Mouse (Mus musculus) heart, embryonic 13.5 days (tissue): ENCODE data around the gene Rgs9bp. TPM values are rescaled to one million over a fixed set of nuclear protein-coding genes. Genes with fewer than 3 reads are reported as not detected.

Experiments used
- ATAC-seq: fragments of 200-750 bp; cut with Nextera tagmentation; 2 replicates; pipeline ENCODE4 v1.8.0; 2017; ENCODE audit warnings: moderate TSS enrichment; ENCODE audit not compliant: insufficient number of reproducible peaks, low FRiP score, low TSS enrichment; ENCODE audit errors: extremely low read depth
- H3K27ac ChIP-seq: fragments of 300-500 bp; sonication (generic); replicated peaks from 2 replicates; pipeline ENCODE4 v1.5.1; 2015; ENCODE audit warnings: moderate library complexity, mild to moderate bottlenecking, inconsistent platforms
- H3K27me3 ChIP-seq: fragments of 300-500 bp; sonication (generic); replicated peaks from 2 replicates; pipeline ENCODE4 v1.6.1; 2015; ENCODE audit warnings: mild to moderate bottlenecking, inconsistent platforms
- H3K36me3 ChIP-seq: fragments of 300-500 bp; sonication (generic); 2 replicates; pipeline ENCODE4 v1.6.1; 2015; ENCODE audit warnings: mild to moderate bottlenecking, inconsistent platforms
- H3K4me1 ChIP-seq: fragments of 300-500 bp; sonication (generic); 2 replicates; pipeline ENCODE4 v1.6.1; 2015; ENCODE audit warnings: inconsistent platforms
- H3K4me2 ChIP-seq: fragments of 300-500 bp; sonication (generic); 2 replicates; pipeline ENCODE4 v1.6.1; 2015; ENCODE audit warnings: inconsistent platforms, mild to moderate bottlenecking, moderate library complexity
- H3K4me3 ChIP-seq: fragments of 300-500 bp; sonication (generic); 2 replicates; pipeline ENCODE4 v1.5.1; 2015; ENCODE audit warnings: moderate library complexity, mild to moderate bottlenecking, inconsistent platforms
- H3K9ac ChIP-seq: fragments of 300-500 bp; sonication (generic); 2 replicates; pipeline ENCODE4 v1.6.1; 2015; ENCODE audit warnings: inconsistent platforms, mild to moderate bottlenecking, moderate library complexity
- H3K9me3 ChIP-seq: fragments of 300-500 bp; sonication (generic); 2 replicates; pipeline ENCODE4 v1.6.1; 2016; ENCODE audit warnings: inconsistent platforms
- WGBS: fragments of 180-500 bp; shearing (Covaris S2); methylation state at CpG from one replicate; pipeline ENCODE4 v1.1.7; 2015; ENCODE audit warnings: mixed read lengths; 5-methylcytosine and 5-hydroxymethylcytosine counted together
- polyA plus RNA-seq: library from polyadenylated mRNA; unstranded; fragments of >200 nt; fragmentation: Nextera tagmentation; extraction: Ambion mirVana; gene quantifications from 2 replicates; pipeline ENCODE4 v1.2.1, GENCODE M21; 2015

Rgs9bp gene
- polyA plus RNA-seq, 1 experiment from 2014 or later, result 0.49 TPM

- H3K9ac ChIP-seq, result no peak overlapping the region
- ATAC-seq, result no peak
- peaks cover 81% of the 10 kb centered on the region for H3K36me3 ChIP-seq
- H3K4me2 ChIP-seq, result no peak overlapping the region
- no peak overlapping the region for H3K27ac ChIP-seq
- H3K9me3 ChIP-seq, result no peaks in the 10 kb centered on the region
- no peak overlapping the region for H3K4me3 ChIP-seq
- H3K27me3 ChIP-seq, result no peaks in the 10 kb centered on the region
- WGBS, result 84% methylated on average over 9 of the region's 9 CpGs
- H3K4me1 ChIP-seq, result 0 out of 2 replicates have a peak, but pooled peaks cover 3% of the 10 kb centered on the region
These were observed 14.1 kb upstream of the Rgs9bp start for GRCm38 (mm10) chr7:35599492-35599891.

GRCm38 (mm10) chr7:35594311-35594710 lies 8.9 kb upstream of the Rgs9bp start:
- H3K4me2 ChIP-seq, result no peak overlapping the region
- no peaks in the 10 kb centered on the region for H3K27me3 ChIP-seq
- no peak for ATAC-seq
- no peaks in the 10 kb centered on the region for H3K9me3 ChIP-seq
- peaks cover 72% of the 10 kb centered on the region for H3K36me3 ChIP-seq
- H3K4me3 ChIP-seq, result no peak overlapping the region
- 85% methylated on average over 5 of the region's 5 CpGs for WGBS
- H3K9ac ChIP-seq, result no peak overlapping the region
- H3K4me1 ChIP-seq, result 0 out of 2 replicates have a peak, but pooled peaks cover 3% of the 10 kb centered on the region
- no peak overlapping the region for H3K27ac ChIP-seq

- Histone ChIP-seq H3K27ac (no peak overlapping the region), H3K9me3 (no peaks in the 10 kb centered on the region), H3K4me3 (no peak overlapping the region), H3K4me1 (peaks cover 16% of the 10 kb centered on the region), H3K9ac (no peak overlapping the region), H3K36me3 (peaks cover 46% of the 10 kb centered on the region), H3K4me2 (no peak overlapping the region), H3K27me3 (no peaks in the 10 kb centered on the region)
- WGBS, result 85% methylated on average over 10 of the region's 10 CpGs
- ATAC-seq, result no peak
These were observed 5.4 kb upstream of the Rgs9bp start for GRCm38 (mm10) chr7:35590731-35591191.

DNA sequence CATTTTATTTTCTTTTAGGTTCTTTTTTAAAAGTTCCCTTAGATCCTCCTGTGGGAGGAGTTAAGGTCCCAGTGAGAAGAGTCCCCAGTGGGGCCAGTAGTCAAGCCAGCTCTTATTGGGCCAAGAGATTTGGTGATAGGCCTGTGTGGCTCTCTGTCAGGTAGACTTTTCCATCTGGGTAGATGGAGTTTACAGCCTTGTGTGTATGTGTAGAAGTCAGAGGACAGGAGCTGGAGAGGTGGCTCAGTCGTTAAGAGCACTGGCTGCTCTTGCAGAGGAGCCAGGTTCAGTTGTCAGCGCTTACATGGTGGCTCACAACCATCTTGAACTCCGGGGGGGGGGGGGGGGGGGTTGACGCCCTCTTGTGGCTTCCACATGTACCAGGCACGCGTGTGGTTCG lies 4.1 kb upstream of the Rgs9bp start:
- WGBS, result 74% methylated on average over 7 of the region's 7 CpGs
- no peak overlapping the region for H3K4me2 ChIP-seq
- peaks cover 34% of the 10 kb centered on the region for H3K36me3 ChIP-seq
- H3K9me3 ChIP-seq, result no peaks in the 10 kb centered on the region
- ATAC-seq, result no peak
- H3K27me3 ChIP-seq, result peaks cover 7% of the 10 kb centered on the region
- no peak overlapping the region for H3K4me3 ChIP-seq
- H3K27ac ChIP-seq, result no peak overlapping the region
- no peak overlapping the region for H3K9ac ChIP-seq
- peaks cover 21% of the 10 kb centered on the region for H3K4me1 ChIP-seq

DNA sequence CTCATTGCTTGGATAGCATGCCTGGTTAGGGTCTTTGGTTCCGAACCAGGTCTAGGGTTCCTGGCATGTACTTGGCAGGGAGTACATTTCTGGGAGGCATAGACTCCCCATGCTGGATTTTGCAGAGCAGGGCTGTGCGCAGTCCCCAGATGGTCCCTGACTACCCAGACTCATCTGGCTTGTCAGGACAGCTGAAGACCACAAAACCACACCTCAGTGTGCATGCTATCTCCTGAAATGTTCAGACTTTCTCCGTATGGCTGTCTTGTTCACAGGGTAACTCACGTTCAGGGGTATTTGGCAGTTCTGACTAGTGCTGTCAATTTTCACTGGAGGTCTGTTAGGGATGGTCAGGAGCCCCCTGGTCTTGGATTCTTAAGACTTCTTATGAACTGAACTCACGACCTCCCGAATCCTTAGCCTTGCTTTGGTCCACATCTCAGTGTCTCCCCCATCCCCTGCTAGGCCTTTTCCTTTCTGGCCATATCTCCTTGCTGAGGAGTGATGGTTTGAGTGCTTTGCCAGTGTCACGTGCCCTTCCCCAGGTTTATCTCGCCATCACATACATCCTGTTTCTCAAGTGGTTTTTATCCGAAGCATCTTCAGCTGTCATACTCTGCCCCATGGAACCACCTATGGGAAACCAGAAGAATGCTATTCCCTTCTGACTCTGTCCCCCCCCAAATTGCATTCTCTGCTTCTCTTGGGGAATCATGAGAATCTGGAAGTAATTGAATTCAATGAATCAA lies 3.5 kb upstream of the Rgs9bp start:
- no peak for ATAC-seq
- Histone ChIP-seq H3K27me3 (peaks cover 13% of the 10 kb centered on the region), H3K27ac (no peak overlapping the region), H3K4me1 (peaks cover 27% of the 10 kb centered on the region), H3K9ac (no peak overlapping the region), H3K4me2 (no peak overlapping the region), H3K4me3 (no peak overlapping the region), H3K9me3 (no peaks in the 10 kb centered on the region), H3K36me3 (peaks cover 30% of the 10 kb centered on the region)
- WGBS, result 71% methylated on average over 9 of the region's 9 CpGs

DNA sequence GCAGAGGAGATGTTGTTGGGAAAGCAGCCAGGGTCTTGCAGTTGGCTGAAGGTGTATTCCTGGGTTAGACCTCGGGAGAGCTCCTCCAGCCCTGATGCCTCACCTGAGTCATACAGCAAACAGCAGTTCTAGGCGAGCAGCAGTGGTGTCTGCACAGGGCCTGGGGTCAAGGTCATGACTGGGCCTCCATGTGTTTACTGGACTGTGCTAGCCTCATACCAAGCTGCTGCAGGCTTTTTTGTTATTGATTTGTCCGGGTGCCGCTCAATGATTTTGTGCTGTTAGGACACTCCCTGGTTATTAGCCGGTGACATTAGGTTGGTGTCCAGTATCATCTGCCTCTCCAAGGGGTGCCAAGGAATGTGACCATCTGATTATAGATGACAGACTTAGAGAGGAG lies 2.3 kb upstream of the Rgs9bp start:
- Histone ChIP-seq H3K4me2 (no peak overlapping the region), H3K9ac (no peak overlapping the region), H3K27me3 (peaks cover 24% of the 10 kb centered on the region), H3K4me3 (no peak overlapping the region), H3K9me3 (no peaks in the 10 kb centered on the region), H3K27ac (no peak overlapping the region), H3K4me1 (peaks cover 36% of the 10 kb centered on the region), H3K36me3 (peaks cover 19% of the 10 kb centered on the region)
- 66% methylated on average over 5 of the region's 5 CpGs for WGBS
- ATAC-seq, result no peak

DNA sequence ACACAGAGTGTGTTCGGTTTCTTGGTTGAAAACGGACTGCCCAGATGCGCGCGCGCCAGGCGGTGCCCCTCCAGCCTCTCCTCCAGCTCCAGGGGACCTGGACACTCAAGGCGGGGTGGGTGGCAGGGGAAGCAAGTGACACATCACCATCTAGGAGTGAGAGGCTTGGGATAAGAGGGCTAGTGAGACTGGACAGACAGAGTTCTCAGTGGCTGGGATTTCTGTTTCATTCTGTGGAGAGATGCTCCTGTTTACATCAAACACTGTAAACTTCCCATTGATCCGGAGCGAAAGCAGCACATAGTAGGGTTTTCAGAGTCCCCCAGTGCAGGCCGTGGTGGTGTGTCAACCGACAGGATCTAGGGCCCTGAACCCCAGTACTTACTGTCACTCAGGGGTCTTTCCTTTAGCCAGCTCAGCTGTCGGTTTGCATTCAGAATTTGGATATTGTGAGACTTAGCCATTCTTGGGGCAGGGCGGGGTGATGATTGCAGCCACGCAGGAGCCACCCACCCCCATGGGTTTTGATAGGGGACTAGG lies 1.6 kb upstream of the Rgs9bp start:
- H3K4me3 ChIP-seq, result peak overlapping the region; percentile 78
- H3K4me2 ChIP-seq, result peak overlapping the region; percentile 96
- H3K27ac ChIP-seq, result no peak overlapping the region
- peaks cover 36% of the 10 kb centered on the region for H3K4me1 ChIP-seq
- H3K9ac ChIP-seq, result peak overlapping the region; percentile 86
- peaks cover 11% of the 10 kb centered on the region for H3K36me3 ChIP-seq
- 19% methylated on average over 15 of the region's 15 CpGs for WGBS
- H3K27me3 ChIP-seq, result peaks cover 32% of the 10 kb centered on the region
- ATAC-seq, result no peak
- H3K9me3 ChIP-seq, result no peaks in the 10 kb centered on the region

DNA sequence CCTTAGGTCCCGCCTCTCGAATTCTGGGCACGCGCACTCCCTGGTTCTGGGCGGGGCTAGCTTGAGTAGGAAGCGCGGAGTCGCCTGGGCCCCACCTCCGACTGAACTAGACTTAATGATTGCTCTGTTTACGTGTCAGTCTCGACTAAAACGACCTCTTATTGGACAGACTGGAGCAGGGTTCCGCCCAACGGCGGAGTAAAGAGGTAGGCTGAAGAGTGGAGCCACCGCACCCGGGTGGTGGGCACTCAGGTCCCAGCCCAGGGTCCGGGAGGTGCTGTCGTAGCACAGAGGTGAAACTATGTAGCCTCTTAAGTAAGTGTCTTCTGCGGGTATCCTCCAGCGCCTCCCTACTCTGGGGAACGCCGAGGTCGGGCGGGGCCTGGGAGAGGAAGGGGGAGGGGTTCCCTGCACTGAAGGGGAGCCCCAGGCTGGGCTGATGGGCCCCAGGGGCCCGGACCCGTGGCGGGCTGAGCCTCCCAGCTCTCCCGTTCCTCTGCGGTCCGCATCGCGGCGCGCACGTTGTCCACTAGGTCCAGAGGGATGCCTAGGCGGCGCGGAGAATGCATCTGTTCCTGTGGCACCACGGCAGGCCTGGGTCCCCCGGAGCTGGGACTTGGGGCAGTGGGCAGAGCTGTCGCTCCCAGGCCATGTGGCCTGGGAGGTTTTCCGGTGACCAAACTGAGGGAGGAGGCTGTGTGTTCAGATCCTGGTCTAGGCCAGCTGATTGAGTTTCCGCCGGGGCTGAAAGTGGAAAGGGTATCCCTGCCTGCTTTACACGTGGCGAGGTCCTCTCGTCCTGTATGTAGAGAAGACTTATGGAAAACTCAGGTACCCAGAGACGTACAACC lies 898 bp upstream of the Rgs9bp start, which contains the start of gene Ankrd27:
Gene Ankrd27 (plus strand): TSS at position 190 of the 851 bp plus-strand sequence.
- Histone ChIP-seq H3K27me3 (peaks cover 37% of the 10 kb centered on the region), H3K9ac (peak within 1 kb of the TSS; percentile 86), H3K9me3 (no peaks in the 10 kb centered on the region), H3K27ac (peak within 1 kb of the TSS; percentile 58), H3K36me3 (0 out of 2 replicates have a peak, but pooled peaks cover 5% of the 10 kb centered on the region), H3K4me3 (peak within 1 kb of the TSS; percentile 78), H3K4me2 (peak within 1 kb of the TSS; percentile 96), H3K4me1 (peaks cover 36% of the 10 kb centered on the region)
- under 1% methylated on average over 49 of the region's 49 CpGs for WGBS
- ATAC-seq, result peak; percentile 92

DNA sequence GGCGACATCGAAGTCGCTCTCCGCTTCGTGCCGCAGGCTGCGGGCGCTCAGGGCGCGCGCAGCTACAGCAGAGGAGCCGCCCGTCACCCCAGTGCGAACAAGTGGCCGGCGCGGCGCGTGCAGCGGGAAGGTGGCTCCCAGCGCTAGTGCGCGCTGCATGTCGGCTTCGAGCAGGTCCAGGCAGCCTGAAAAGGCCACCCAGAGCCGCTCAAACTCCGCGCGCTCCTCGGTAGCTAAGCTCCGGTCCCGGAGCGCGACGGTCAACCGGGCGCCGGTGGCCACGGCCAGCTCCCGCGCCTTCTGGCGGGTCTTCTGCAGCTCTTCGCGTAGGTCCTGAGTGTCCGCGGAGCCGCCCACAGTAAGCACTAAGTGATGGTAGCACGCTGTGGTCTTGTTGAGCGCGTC lies 594 bp downstream of the Rgs9bp start:
- peaks cover 44% of the 10 kb centered on the region for H3K27me3 ChIP-seq
- under 1% methylated on average over 50 of the region's 50 CpGs for WGBS
- no peak for ATAC-seq
- no peaks in the 10 kb centered on the region for H3K9me3 ChIP-seq
- no peaks in the 10 kb centered on the region for H3K36me3 ChIP-seq
- peak overlapping the region; percentile 76 for H3K9ac ChIP-seq
- peak overlapping the region; percentile 78 for H3K4me3 ChIP-seq
- H3K4me2 ChIP-seq, result peak overlapping the region; percentile 96
- H3K27ac ChIP-seq, result no peak overlapping the region
- H3K4me1 ChIP-seq, result peaks cover 36% of the 10 kb centered on the region

DNA sequence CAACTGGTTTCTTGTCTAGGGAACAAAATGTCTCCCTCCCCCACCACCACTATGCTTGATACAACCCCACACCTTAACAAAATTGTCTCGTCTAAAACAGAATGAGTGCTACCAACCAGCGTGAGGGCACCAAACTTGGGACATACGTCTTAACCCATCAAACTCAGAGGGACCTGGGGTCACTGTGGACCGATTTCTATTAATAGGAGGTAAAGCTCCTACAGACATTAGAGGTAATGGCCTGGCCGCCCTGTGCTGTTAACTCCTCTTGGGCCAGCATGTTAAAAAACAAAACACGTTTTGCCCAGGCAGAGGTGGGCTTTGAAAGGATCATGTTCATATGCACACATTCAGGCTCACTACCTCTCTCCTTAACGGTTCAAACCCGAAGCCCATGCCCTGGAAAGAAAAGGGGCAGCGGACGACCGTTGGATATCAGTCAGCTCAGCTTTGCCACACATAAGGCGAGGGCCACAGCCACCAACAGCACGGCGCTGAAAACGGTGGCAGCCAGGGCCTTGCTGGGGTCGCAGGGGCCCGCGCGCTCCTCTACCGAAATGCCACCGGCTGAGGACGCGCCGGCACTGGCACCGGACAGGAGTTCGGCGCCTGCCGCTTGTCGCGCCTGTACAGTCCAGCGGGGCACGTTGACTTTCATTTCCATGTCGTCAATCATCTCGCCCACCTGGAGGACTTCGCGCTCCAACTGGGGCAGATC lies 1.2 kb downstream of the Rgs9bp start:
- H3K27ac ChIP-seq, result no peak overlapping the region
- peak overlapping the region; percentile 76 for H3K9ac ChIP-seq
- H3K27me3 ChIP-seq, result peaks cover 44% of the 10 kb centered on the region
- peak overlapping the region; percentile 96 for H3K4me2 ChIP-seq
- H3K4me3 ChIP-seq, result peak overlapping the region; percentile 78
- H3K9me3 ChIP-seq, result no peaks in the 10 kb centered on the region
- whole genome bisulfite sequencing, result 3% methylated on average over 36 of the region's 36 CpGs
- ATAC-seq, result no peak
- no peaks in the 10 kb centered on the region for H3K36me3 ChIP-seq
- H3K4me1 ChIP-seq, result peaks cover 36% of the 10 kb centered on the region
